Mouse (Mus musculus) mature B cell (primary cell): ENCODE measurements around the gene Lrrc41.

ENCODE experiments used
- in situ Hi-C: fragments of 300-500 bp; cut with MboI; formaldehyde crosslinking; loops from 2 replicates; pipeline ENCODE4 v1.14.3; 2019

Lrrc41 gene

DNA sequence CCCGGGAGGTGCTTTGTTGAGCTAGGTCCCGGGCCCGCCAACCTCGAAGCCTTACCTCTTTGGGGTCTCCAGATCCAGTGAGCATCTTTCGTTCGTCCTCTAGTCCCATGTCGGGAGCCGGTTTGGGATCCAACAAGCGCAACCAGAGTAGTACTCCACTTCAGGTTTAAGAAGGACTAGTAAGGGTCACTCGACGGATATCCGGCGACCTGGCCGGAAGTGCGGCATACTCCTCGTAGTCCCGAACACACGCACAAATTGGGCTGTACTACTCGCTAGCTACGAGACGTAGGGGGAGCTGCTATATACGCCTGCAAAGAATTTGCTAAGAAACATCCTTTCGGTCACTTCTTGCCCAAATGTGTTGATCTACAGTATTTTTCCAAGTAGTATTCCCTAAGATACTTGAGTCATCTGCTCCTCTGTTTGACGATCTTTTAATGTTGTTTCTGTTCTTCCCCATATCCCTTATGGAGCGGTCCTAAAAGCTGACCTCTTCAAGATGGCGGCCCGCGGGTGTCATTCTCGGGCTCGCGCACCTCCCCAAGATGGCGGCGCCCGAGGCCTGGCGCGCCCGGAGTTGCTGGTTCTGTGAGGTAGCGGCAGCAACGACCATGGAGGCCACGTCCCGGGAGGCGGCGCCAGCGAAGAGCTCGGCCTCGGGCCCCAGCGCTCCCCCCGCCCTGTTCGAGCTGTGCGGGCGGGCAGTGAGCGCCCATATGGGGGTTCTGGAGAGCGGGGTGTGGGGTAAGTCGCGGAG is at the start of gene Lrrc41, which contains the start of gene Uqcrh:
Lrrc41 (plus strand) TSS at position 409 of the 760 bp plus-strand sequence.
Uqcrh (minus strand) TSS at position 211 of the 760 bp plus-strand sequence.
- in situ Hi-C loops = no loop called here

DNA sequence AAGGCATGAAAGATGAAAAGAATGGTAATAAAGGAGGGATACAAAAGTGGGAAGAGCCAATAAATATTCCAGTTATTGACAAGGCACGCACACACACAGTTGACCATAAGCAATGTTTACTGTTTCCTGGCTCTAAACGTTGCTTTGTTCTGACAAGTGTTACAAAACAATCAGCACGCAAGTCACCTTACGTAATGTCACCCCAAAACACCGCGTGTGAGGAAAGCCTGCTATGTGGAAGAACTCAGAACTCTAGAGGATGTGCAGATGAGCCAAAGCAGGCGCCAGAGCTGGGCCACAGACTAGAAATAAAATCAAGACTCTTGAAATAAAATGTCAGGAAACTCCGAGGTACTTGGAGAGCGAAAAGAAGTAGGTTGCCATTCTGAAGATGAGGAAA is 42.2 kb upstream of the Lrrc41 start:
- in situ Hi-C loops = no loop called here

DNA sequence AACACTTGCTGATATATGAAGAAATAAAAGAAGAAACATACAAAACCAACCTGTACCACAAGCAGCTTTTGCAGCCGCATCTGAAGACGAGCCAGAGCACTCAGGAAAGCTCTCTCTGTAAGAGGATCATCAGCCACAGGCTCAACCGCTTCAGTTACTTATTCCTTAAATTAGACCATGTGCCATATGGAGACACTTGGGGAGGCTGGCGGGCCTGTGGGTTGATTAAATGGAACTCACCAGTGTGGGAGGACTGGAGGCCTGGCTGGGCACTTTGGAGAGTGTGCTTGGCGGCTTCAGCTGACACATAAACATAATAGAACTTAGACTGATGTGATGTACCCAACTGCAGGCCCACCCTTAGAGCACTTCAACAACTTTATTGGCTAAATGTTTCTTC is 41.7 kb upstream of the Lrrc41 start:
- in situ Hi-C loops = no loop called here

- in situ Hi-C loops = no loop called here
Observed at GRCm38 (mm10) chr4:116040466-116040865, 34.6 kb upstream of the Lrrc41 start.

- in situ Hi-C loops = no loop called here
Observed at GRCm38 (mm10) chr4:116042186-116042585, 32.9 kb upstream of the Lrrc41 start.

DNA sequence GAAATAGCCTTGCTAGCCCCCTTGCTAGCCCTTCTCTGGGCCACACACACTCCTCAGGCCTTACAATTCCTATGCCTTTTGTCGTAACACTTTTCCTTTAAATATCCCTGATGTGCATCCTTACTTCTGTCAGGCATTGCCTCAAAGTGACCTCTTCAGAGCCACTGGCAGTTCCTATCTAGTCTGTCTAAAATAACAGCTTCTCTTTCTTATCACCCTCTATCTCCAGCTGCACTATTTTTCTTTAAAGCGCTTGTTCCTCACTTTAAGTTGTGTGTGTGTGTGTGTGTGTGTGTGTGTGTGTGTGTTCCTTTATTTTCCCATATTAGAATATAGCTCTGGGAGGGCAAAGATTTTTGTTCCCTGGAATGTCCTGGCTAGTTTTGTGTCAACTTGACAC is 28.5 kb upstream of the Lrrc41 start:
- in situ Hi-C loops = no loop called here

DNA sequence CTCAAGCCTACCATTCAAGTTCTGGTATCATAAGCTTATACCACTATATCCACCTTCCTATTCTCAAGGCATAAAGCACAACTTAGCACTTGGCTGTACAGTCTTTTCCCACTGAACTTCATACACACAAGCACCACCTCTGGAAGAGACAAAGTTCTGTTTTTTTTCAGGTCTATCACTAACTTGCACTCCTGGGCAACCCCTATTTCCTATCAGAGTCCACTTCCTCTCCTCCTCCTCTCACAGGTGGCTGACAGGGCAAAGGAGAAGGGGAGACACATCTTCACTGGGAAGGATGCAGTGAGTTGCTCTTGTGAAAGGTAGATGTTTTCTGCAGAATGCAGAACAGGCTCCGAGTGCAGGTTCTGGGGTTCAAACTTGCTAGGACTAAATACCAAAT is 27.4 kb upstream of the Lrrc41 start:
- in situ Hi-C loops = no loop called here

GRCm38 (mm10) chr4:116048130-116048920 is 26.7 kb upstream of the Lrrc41 start:
- in situ Hi-C loops = no loop called here

- in situ Hi-C loops = no loop called here
Observed at GRCm38 (mm10) chr4:116049211-116049610, 25.9 kb upstream of the Lrrc41 start.

GRCm38 (mm10) chr4:116052526-116053293 is 22.4 kb upstream of the Lrrc41 start:
- in situ Hi-C loops = no loop called here

DNA sequence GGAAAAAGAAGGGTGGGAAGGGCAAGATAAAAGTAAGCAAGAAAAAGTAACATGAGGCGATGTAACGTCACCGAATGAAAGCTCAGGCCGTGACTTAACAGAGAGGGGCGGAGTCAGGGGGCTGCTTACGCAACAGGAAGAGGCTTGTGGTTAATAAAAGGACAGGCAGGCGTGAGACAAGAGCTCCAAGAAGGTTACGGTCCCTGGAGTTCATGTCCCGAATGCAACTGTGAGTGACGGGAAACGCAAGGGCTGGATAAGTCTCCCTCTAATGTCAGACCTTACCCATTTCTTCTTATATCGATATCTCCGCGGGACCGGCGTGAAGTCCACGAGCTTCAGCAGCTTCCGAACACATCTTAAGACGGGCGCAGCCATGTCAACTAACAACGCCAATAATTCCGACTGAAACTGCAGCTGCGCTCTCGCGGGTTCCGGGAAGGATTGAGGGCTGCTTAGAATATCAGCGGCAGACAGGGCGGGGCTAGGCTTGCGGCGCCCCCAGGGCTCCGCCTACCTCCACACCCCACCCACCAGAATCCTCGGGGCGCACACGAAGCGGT is 21.6 kb upstream of the Lrrc41 start, which contains the start of gene Nsun4:
Nsun4 (minus strand) TSS at position 478 of the 563 bp plus-strand sequence.
- in situ Hi-C loops = no loop called here

GRCm38 (mm10) chr4:116057559-116057958 is 17.5 kb upstream of the Lrrc41 start:
- in situ Hi-C loops = no loop called here

DNA sequence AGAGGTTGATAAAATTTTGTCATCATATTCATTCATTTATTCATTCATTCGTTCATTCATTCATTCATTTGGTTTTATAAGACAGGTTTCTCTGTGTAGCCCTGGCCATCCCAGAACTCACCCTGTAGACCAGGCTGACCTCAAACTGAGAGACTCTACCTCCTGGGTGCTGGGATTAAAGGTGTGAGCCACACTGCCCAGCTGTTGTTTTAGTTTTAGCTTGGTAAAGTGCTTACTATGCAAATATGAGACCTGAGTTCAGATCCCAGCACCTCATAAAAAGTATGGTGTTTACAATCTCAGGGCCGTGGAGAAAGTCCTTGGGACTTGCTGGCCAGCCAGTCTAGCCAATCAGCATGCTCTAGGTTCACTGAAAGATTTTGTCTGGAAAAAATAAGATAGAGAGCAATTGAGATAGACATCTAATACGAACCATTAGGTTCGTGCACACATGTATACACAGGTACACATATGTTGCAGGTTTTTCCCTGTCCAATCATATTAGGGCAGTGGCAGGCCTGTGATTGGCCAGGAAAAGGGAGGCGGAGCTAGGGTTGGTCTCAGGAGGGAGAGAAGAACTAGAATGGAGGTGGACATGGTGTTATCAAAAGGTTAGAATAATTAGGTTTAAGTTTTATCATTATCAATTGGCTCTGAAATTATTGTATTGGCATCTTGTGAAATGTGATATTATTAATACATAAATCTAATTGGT is 15.9 kb upstream of the Lrrc41 start:
- in situ Hi-C loops = no loop called here

- in situ Hi-C loops = no loop called here
Observed at GRCm38 (mm10) chr4:116063855-116064254, 11.2 kb upstream of the Lrrc41 start.

DNA sequence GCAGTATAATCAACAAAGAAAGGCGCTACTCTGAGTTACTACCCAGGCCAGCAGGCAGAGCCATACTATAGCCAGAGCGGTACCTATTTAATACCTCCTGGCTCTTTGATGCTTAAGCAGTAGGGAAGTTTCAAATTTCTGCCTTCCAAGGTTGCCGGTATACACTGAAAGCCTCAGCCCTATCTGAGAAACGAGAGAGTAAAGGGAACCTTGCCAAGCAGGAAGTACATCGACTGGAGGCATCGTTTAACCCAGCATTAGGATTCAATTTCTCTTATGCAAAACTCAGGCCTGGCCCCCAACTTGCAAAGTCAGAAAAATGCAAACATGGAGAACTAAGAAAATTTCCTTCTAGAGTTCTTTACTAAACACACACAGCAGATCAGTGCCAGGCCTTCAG is 5.0 kb upstream of the Lrrc41 start:
- in situ Hi-C loops = no loop called here

GRCm38 (mm10) chr4:116073146-116073545 is 1.9 kb upstream of the Lrrc41 start:
- in situ Hi-C loops = no loop called here

DNA sequence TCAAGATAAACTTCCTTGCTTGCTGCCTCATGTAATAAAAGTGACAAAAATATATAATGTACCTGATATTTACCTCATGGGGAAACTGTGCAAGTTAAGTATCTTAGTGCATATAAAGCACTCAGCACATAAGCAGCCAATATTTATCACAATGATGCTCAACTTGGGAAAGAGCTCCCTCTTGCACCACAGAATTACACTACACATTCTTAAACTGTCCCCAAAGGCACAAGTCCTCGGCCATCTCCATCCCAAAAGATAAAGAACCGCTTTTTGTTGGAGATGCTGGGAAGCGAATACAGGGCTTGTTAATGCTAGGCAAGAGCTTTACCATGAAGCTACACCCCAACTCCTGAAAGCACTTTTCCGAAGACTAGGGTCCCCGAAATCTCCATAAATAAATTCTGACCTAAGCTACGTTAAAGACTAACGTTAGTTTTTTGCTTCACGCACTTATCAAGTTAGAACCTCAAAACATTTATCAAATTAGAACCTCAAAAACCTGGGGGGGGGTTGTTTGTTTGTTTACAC is 859 bp upstream of the Lrrc41 start:
- in situ Hi-C loops = no loop called here

- in situ Hi-C loops = no loop called here
Observed at GRCm38 (mm10) chr4:116075631-116076368, 731 bp downstream of the Lrrc41 start.

DNA sequence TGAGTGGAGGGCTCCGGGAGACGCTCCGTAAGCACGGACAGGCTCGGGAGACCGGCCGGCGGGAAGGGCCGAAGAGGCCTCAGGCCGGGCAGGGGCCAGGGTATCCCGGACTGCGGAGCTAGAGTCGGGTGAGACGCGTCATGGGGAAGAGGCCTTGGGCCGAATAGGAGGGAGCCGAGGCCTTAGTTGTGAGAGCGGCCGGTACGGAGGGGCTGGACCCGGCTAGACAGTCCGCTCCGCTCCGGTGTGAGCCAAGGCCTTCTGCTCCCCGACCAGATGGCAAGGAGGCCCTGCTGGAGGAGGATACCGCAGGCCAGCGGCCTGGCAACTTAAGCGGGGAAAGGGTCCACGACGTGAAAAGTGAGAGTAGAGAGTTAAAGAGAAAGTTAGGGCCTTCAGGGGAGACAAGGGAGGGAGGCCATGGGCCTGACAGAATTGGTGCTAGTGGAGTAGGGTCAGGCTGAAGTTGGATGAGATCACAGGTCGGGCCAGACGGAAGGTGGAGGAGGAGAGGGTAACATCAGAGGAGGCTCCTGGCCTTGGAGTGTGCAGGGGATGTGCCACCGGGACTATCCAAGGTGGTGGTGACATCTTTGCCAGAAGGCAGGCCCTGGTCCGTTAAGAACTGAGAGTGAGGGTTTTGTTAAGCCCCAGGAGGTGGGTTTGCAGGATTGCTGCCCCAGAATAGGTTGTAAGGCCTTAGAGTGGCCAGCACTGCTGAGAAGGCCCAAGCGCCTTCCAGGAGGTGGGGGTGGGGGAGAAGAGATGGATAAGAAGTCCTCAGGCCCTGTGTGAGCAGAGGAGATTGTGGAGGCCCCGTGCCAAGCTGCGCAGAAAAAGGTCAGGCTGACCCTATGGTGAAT is 1.5 kb downstream of the Lrrc41 start:
- in situ Hi-C loops = no loop called here
